Comparison of ENCODE assay signal across 8 mouse cellular contexts in the genomic region with DNA sequence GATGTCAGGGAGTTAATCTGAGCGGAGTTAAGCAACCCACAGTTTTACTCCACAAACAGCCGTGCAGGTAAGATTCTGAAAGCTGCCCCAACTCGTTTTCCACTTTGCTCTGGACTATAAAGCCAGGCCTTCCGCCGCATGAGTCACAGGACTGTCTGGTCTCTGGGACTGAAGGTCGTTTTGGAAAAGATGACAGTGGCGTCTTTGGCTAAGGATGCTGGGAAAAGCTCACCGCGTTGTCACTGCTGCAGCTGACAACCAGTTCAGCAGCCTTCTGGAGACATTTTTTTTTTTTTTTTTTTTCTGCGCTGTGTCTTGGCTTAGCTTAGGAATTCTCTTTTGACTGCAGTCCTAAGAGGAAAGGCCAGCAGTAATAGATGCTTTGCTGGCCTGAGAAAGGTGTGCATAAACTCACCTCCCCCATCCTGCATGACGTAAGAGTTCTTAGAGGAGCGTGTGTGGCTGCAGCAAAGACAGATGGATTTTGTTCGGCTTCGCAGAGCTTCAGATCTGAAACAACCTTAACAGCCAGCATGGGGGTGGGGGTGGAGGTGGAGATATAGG. TPM values are rescaled to one million over a fixed set of nuclear protein-coding genes. Genes with fewer than 3 reads are reported as not detected.
A peak's percentile ranks its signal among the peaks of the same experiment; 100 is the strongest.
DNase-seq lines count a peak whose midpoint lies in the region; ATAC-seq and TF ChIP-seq lines count a peak whose summit lies in the region.

No protein-coding gene starts in this region.

- peak overlapping the region; percentile 44 for H3K4me2 ChIP-seq in heart, embryonic 13.5 days

- no peak overlapping the region for H3K9ac ChIP-seq in heart, adult 2 months (ENCODE audit: low read depth, low read length)
- H3K9ac ChIP-seq in heart, embryonic 13.5 days: peak overlapping the region; percentile 64

- TF ChIP-seq POLR2A in heart, adult 2 months (IDR thresholded peaks at IDR 0.05; ENCODE audit: insufficient read depth, low read depth, low read length): no peak

- intact Hi-C loops in heart, adult 2 months (cut with DNase I): no loop called here

- no peak for TF ChIP-seq CTCF in heart, adult 2 months (IDR thresholded peaks at IDR 0.05)

- peak overlapping the region; percentile 69 for H3K27ac ChIP-seq in heart, adult 2 months
- peak overlapping the region; percentile 86 for H3K27ac ChIP-seq in heart, embryonic 13.5 days (replicated peaks)

- peaks cover 14% of the 10 kb centered on the region for H3K4me1 ChIP-seq in heart, adult 2 months (ENCODE audit: control insufficient read depth, insufficient read depth, low read length)
- H3K4me1 ChIP-seq in heart, embryonic 13.5 days: peaks cover 59% of the 10 kb centered on the region

- H3K36me3 ChIP-seq in heart, adult 2 months (ENCODE audit: control insufficient read depth, insufficient read depth, low read length): peaks cover 7% of the 10 kb centered on the region
- no peaks in the 10 kb centered on the region for H3K36me3 ChIP-seq in heart, embryonic 13.5 days

- peak in 1 of 2 experiments; percentile 43 for DNase-seq in heart, adult 2 months
- DNase-seq in heart, adult 9 months (ENCODE audit: low spot score in 2 of 2): no peak
- DNase-seq in brain, adult 2 months (ENCODE audit: low read depth, low spot score): peak; percentile 95
- DNase-seq in kidney, postnatal 25 days: peak; percentile 50 to 80
- DNase-seq in right cerebral cortex, postnatal 14 days: peak; percentile 32
- DNase-seq in Muller cell, postnatal 12 days (ENCODE audit: inconsistent ontology term): no peak

- no peaks in the 10 kb centered on the region for H3K27me3 ChIP-seq in heart, adult 2 months (ENCODE audit: control insufficient read depth, insufficient read depth, low read length)
- H3K27me3 ChIP-seq in heart, embryonic 13.5 days (replicated peaks): no peaks in the 10 kb centered on the region

- no peaks in the 10 kb centered on the region for H3K9me3 ChIP-seq in heart, embryonic 13.5 days

- peak; percentile 65 for ATAC-seq in CD4-positive, CD25-positive, alpha-beta regulatory T cell, adult 4 months
- ATAC-seq in heart, embryonic 13.5 days (ENCODE audit: extremely low read depth, insufficient number of reproducible peaks, low FRiP score, low TSS enrichment): no peak

- H3K4me3 ChIP-seq in heart, adult 2 months: no peak overlapping the region
- H3K4me3 ChIP-seq in heart, embryonic 13.5 days: no peak overlapping the region; the same call in 1 of the 2 replicates

- 33% methylated on average over 14 of the region's 14 CpGs for WGBS in heart, adult 2 months
- WGBS in heart, embryonic 13.5 days: 22% methylated on average over 14 of the region's 14 CpGs

- no peak for TF ChIP-seq EP300 in heart, adult 2 months (IDR thresholded peaks at IDR 0.05; ENCODE audit: insufficient read depth, low read depth, low read length)

- no peaks in the 10 kb centered on the region for H3K79me2 ChIP-seq in heart, adult 2 months (replicated peaks; ENCODE audit: control insufficient read depth, insufficient read depth, low read length)

RNA-seq across cellular contexts. Expression of a gene that starts 47.7 kb away (rescaled TPM):
- total RNA-seq in heart, adult 2 months (2021): 10 to 100 TPM; 38.1 to 43.3 TPM
- 32.9 and 38.0 TPM in 2 replicates for polyA plus RNA-seq in heart, adult 2 months (2012; rRNA removed)
- polyA plus RNA-seq in CD4-positive, CD25-positive, alpha-beta regulatory T cell, adult 4 months (2017; shearing (Covaris generic)): 100 to 1,000 TPM; 223 to 256 TPM
- polyA plus RNA-seq in heart, embryonic 13.5 days (2015; fragmentation: Nextera tagmentation; extraction: Ambion mirVana): 31.3 and 34.1 TPM in 2 replicates

Comparison
In these comparisons a context has a peak if more than half of its experiments do, and no peak if none do; other contexts are left out.
1. DNase-seq: peak in brain, adult 2 months (single experiment), kidney, postnatal 25 days (2 of 2) and right cerebral cortex, postnatal 14 days (single experiment); none in heart, adult 9 months (0 of 2) and Muller cell, postnatal 12 days (single experiment).